Comparison of ENCODE assay signal across 13 mouse cellular contexts in genomic region chr3:86461582-86461981, GRCm38 (mm10).
"Had no signal": no experiment of that assay in that cellular context is flagged by ENCODE, and none has a peak within 500 bp of the region (broad histone marks: within the 10 kb centered on the region; RNA-seq: fewer than 3 reads in every experiment).

No protein-coding gene starts in this region.

- DNase-seq: kidney, adult 18-20 months; kidney, adult 9 months; kidney, postnatal 36 days; liver, embryonic 13.5 days; lung, adult 2 months; lung, postnatal 10 days; right cerebral cortex, postnatal 4 days; thymus, adult 2 months had no signal

- H3K27ac ChIP-seq: kidney, postnatal 0 days; liver, embryonic 13.5 days; macrophage; midbrain, embryonic 12.5 days; midbrain, embryonic 15.5 days; stomach, postnatal 0 days had no signal

- H3K4me1 ChIP-seq: liver, embryonic 13.5 days; midbrain, embryonic 12.5 days; midbrain, embryonic 15.5 days had no signal

- H3K4me3 ChIP-seq: liver, embryonic 13.5 days; midbrain, embryonic 12.5 days; midbrain, embryonic 15.5 days had no signal
